Mouse (Mus musculus): ENCODE measurements around the gene Pgbd5.
A peak's percentile ranks its signal among the peaks of the same experiment; 100 is the strongest.

Gene Pgbd5

DNA sequence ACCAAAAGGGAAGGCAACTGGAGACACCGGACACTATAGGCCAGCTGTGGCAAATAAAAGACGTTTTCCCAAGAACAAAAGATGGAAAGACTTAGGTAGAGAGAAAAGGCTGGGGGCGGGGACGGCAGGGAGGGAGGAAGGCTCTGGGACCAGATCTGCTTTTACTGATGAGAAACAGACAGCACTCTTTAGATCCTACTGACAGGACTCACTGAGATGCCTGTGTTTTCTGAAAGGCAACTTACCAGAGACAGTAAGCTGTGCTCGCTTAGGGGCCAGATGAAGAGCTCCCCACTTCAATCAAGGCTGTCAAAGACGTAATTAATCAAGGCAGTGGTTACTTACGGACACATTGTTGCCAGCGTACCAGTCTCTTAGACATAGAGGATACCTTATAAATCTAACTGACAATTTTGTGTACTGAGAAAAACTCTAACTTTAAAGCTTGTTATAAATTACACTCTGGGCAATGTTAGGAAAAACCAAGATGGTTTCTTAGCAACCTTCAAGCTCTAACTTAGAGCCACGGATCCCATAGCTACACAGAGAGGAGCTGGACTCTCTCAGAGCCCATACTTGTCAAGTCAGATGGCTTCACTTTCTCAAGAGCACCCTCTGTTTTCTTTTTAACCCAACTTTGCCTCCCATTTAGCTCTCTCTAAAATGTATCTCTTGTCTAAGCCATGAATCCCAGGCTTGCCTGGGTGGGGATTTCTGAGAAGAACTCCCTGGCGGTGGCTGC, 47.0 kb downstream of the Pgbd5 start:
- DNase-seq (ENCODE audit: low spot score) = peak; percentile 32

DNA sequence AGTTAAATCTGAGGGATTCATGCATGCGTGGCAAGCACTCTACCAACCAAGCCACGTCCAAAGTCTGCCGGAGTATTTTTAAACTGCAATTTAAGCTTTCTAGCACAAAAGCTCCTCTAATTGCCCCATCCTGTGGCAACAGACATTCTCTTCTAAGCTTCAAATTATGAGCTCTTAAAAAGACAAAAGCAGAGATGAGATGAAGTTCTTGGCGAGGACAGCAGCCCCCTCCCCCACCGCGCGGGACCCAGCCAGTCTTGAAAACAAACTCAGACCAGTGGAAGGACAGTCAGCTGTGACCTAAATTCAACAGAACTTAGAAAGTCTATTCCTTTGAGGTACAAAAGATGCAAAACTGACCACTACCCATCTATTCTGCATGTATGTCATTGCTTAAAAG, 48.3 kb downstream of the Pgbd5 start:
- DNase-seq (ENCODE audit: low spot score) = no peak

DNA sequence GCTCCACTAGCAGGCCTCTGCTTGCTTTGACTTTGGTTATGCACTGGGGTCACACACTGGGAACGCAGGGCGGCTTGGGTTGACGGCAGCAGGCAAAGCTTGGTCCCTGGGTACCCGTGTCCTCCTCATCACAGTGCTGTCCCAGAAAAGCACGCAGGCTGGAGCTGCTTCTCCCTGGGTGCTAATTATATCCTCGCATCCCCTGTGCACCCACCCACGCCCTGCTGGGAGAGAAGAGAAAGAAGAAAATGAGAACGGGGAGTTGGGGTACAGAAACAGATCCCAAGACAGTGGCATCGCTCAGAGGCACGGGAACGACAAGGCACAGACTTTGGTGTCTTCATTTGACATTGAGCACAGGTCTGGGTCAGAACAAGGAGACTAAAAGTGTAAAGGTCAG, 50.0 kb downstream of the Pgbd5 start:
- no peak for DNase-seq (ENCODE audit: low spot score)

DNA sequence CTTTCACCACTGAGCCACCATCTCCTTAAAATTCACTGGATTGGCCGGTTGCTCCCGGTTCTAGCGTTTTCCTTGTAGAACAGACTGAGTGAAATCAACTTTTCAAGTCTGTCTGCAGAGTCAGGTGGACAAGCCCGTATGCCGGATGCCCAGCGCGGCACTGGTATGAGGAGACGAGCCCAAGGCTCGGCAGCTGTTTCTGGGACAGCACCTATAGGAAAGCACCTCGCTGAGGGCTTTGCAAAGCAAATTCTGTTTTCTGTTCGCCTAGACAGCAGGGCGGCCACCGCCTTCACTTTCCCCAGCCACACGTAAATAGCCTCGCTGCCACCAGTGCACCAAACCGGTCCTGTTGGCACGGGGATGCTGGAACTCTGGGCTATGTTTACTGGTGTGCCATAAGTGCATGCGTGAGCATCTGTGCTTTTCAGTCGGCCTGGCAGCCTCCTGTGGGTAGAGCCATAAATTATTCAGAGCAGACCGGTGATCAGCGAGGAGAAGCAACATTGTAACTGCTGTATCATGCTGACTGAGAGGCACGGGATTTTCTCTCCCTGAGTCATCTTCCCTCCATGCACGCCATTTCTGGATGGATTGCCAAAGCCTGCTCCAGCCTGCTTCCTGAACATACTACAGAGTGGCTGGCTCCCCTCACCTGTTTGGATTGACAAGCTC, 53.1 kb downstream of the Pgbd5 start:
- DNase-seq (ENCODE audit: low spot score) = peak; percentile 85

DNA sequence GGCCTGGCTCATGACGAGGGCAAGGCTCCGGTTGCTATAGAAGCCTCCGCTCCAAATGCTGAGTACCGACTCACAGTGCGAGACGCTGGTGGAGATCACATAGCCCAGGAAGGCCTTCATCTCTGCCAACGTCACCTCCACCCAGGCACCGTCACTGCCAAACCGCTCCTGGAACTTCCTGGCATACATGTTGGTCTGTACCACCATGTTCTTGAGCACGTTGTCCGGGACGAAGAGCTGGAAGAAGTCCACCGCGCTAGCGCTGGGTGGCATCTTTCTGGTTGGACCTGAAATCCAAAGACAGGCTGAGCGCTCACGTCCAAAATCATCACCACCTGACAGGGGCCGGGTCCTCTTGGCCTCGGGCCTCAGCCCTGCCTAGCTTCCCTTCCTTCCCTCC, 55.1 kb downstream of the Pgbd5 start:
- no peak for DNase-seq (ENCODE audit: low spot score)

DNA sequence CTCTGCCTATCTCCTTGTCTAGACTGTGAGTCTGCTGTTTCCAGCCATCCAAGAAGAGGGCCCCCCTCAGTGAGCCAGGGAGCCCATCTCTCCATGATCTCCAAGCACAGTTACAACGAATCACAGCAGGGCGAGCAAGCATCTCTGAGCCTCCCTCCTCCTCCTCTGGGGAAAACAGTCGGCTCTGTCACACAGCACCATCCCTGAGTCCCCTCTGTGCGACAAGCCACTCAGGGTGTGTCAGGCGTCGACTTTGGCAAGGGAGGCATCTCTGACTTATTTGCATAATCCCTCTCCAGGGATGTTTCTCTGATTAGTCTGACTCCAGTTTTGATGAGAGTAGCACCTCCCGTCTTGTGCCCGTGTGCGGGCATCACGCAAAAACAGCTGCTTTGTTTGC, 57.2 kb downstream of the Pgbd5 start:
- DNase-seq (ENCODE audit: low spot score) = no peak

DNA sequence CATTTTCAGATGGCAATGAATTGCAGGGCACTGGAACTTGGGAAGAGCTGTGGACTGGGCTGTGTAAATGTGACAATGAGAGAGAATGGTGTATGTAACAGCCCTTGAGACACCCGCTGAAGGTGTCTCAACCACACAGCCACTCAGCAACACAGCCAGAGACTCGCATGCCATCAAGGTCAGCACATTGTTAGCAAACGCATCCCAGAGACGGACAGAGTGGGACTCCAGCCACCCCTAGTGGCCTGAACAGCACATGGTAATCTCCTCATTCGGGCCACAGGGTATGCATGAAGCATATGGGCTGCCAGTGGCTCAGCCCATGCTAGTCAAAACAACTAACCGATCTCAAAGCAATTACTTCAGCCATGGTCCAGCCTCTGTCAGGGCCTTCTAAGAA, 60.2 kb downstream of the Pgbd5 start:
- no peak for DNase-seq (ENCODE audit: low spot score)

DNA sequence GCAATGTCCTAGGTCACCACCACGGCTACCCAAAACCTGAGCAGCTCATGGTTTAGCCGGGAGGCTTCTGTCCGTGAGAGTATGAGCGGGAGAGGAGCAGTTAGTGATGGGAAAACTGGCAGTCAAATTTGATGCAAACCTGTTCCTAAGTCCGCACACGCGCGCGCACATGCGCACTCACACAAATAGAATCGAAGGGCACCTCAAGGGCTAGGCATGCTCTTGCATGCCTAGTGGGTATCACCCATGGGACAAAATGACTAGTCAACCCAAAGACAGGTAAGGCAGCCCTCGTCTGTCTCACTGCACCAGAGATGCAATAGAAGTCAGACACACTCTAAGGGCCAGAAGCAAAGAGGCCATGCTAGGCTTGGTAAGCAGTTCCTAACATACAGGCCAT, 63.1 kb downstream of the Pgbd5 start:
- no peak for DNase-seq (ENCODE audit: low spot score)

DNA sequence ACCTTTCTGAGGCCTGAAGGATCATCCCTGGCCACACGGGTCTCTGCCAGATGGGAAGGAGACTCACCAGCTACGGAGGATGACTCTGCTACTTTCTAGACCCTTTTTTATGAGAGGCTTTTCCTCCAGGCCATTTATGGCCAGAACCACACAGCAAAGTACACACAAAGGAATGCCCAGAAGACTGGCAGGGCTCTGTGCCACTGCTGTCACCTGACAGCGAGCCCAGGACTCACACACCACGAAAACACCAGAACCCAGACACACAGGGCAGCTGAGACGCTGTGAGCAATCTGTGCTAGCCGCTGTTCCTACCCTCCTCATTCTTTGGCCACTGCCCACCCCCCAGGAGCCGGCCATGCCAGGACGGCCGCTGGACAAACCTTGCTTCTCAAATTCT, 63.7 kb downstream of the Pgbd5 start:
- DNase-seq (ENCODE audit: low spot score) = no peak

DNA sequence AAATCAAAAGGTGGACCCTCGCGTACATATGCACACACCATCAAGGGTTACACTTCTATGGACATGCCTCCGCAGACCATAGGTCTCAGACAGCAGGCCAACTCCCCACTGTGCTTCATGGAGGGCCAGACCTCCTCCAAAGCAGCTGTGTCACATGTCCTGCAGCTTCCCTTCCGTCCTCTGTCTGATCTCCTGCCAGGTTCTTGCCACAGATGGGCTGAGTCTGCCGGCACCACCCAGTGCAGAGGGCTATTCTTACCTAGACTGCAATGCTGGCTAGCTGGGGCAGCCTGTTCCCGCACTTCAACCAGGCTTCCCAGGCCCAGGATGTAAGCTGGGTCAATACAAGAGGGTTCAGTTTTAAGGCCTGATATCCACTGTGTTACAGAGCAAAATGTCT, 64.3 kb downstream of the Pgbd5 start:
- DNase-seq (ENCODE audit: low spot score) = no peak

DNA sequence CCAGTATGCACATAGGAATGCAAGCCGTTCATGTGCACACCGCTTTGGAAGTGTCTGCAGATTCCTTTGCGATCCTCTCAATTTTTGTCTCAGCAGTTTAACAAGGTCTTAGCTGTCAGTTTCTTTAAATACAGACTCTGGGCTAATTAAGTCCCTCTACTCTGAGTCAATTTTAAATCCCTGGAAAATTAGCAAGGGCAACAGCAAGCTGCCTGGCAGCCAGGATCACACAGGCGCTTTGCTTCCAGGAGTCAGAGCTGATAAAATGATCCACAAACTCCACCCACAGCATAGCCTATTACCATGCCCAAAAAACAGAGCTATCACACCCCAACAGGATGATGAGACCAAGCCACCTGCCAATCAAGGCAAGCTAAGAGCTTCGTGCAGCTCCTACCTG, 65.7 kb downstream of the Pgbd5 start:
- DNase-seq (ENCODE audit: low spot score) = peak; percentile 83

DNA sequence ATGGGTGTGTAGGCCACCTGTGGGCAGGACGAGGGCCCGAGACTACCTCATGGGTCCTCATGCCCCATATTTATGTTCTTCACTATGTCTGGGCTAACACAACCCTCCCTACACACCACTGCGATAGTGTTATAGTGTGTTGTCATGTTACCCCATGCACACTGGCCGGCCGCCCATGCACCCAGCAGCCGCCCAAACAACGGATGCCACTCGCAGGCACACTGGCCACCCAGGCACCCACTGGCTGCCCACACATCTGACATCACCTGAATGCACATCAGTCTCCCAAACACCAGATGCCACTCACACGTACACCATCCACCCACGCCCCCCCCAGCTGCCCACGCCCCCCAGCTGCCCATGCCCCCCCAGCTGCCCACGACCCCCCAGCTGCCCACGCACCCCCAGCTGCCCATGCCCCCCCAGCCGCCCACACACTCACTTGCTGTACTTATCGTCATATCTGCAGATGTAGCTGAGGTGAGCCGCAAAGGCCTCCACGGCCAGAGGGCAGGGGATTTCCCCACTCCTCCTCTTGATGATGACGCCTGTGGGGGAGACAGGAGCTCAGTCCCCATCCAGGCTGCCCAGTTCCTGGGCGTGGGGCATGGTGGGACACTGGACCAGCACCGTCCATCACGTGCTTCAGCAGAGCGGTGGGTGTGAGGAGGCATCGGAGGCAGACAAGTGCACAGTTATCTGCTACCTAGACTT, 67.9 kb downstream of the Pgbd5 start:
- no peak for DNase-seq (ENCODE audit: low spot score)

DNA sequence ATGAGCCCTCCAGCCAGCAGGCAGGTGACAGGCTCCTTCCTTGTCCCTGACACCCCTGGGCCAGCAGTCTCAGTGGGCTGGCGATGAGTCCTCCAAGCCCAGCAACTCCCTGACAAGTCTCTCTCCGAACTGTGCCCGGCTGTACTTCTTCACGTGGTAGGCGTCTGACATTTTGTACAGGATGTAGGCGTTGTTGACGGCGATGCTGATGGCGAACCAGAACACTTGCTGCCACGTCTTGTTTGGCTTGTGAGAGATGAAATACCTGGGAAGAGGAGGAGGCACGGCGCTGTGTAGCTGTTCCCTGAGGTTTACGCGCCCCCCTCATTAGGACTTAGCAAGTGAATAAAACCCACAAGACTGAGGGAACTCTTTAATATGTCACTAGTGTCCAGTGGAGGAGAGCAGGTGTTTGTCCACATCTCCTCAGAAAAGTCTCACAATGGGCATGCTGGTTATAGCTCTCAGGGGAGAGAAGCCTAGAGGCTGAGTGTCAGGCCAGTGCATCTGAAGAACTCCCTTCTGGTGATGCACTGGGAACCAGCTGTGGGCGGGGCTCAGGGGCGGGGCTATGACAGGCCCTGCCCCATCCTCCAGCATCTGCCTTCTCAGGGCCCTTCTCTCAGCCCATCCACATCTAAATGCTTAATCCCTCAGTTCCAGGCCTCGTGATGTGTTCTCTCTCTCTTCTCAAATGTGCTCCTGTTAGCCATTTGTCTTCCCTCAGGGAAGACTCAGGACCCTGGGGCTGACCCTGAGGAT, 68.9 kb downstream of the Pgbd5 start:
- DNase-seq (ENCODE audit: low spot score) = peak; percentile 36

DNA sequence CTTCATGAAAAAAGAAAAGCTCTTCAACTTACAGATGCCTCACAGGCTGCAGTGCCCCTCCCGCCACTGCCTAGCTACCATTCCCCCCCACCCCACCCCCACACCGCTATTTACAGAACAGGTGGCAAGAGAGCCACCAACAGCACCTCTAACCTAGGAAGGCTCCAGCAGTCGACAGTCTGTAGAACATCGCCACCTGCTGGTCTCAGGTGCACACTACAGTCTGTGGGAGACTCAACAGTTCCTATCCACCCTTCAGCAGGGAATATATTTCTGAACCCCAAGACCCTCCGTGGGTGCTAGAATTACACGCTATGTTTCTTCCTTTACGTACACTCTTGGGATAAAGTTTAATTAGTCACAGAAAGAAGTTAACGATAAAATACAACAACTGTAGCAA, 71.2 kb downstream of the Pgbd5 start:
- DNase-seq (ENCODE audit: low spot score) = peak; percentile 84

DNA sequence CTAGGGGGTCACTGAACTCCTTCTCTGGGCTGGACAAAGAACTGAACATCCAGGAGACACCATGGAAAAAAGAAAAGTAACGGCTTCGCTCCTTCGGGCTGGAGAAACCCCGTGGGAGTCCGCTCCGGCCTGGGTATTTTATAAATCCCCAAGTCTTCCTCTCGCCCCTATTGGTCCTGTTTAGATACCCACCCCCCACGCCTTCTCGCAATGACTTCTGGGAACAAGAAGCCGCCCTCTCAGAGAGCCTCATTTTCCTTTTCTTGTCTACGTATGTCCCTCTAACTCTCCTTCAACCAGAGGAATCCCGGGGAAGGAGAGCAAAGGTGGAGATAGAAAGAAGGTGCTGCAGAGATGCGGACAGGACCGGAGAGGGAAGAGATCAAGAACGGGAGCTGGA, 76.1 kb downstream of the Pgbd5 start:
- no peak for DNase-seq (ENCODE audit: low spot score)

DNA sequence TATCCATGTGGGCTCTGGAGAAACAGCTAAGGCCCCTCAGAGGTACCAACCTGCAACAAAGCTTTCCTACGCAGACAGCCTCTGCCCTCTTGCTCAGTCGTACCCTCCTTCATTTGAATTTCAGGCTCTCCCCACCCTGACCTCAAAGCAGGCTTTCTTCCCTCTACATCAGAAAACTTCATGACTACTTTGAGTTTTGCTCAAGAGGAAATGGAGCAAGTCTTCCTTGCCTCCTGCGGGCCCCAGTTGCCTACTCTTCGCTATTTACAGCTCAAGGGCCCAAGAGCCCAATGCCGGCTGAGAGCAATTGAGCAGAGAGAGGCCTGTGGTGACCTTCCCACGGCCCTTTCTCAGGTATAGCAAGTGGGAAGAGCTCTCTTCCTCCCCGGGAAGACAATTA, 76.9 kb downstream of the Pgbd5 start:
- DNase-seq (ENCODE audit: low spot score) = no peak

DNA sequence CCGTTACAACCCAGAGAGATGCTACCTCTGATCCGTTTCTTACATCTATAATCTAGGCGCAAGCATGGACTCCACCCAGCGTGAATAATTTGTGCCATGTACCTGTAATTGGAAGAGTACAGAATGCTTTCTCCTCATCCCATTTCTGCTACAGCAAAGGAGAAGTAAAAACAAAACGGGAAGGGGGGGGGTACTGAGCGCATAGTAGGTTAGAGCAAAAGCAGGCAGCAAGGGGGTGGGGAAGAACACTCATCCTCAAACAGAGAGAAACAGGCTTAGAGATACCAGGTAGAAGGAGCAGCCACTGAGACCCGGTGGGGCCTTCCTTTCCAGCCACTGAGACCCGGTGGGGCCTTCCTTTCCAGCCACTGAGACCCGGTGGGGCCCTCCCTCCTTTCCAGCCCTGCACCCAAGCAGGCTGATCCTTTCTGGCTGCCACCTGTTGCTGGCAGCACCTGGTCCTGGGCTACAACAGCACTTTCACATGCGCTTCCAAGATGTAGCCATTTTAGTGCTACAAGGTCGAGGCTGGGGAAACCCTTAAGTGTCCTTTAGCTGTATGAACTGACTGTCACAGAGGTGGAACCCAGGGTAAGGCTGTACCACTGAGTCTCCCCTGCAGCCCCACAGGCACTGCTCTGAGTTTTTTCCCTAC, 77.6 kb downstream of the Pgbd5 start:
- no peak for DNase-seq (ENCODE audit: low spot score)

DNA sequence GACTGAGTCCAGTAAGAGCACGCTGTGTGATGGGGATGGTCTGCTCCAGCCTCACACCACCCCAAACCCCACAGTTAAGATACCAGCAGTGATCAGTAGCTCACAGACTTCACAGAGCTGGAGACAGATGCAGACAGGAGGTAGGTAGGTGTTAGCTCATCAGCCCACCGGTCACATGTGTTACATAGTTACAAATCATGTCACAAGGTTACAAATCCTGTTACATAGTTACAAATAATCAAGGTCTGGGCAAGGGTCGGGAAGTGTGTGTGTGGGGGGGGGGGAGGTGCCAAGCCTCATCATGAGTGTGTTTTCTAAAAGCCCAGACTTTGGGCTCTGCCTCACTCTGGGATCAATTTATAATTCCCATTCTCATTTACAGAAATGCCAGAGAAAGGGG, 78.5 kb downstream of the Pgbd5 start:
- DNase-seq (ENCODE audit: low spot score) = no peak

DNA sequence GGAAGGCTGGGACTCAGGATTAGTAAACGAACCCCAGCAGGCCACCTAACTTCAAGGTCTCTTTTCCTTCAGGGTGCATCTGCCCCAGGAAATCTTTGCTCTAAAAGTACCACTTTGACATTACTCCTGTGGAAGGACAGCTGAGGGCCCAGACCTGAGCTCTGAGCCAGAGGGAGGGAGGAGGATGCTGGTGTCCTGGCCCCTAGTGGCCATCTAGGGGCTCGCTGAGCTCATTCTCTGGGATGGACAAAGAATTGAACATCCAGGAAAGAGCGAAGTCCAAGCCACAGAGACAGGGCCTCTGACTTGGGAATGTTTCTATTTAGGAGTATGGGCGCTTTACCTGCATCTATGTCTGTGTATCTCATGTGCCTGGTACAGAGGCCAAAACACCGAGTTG, 87.8 kb downstream of the Pgbd5 start:
- DNase-seq (ENCODE audit: low spot score) = peak; percentile 34

DNA sequence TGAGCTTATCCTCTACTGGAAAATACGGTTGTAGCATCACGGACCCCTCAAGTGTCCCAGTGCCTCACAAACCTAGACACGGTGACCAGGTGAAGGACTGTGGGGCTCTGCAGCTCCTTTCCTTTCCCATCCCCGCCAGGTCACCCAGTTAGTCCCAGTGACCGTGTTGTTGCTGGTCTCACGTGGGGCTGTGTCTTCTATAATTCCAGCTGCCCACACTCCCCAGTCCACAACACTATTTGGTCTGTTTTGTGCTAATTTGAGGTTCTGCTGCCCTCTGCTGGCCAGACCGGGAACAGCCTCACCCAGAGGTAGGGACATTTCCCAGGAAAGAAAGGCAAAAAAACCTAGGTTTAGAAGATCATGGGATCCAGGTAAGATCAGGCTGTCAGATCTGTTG, 89.8 kb downstream of the Pgbd5 start:
- peak; percentile 86 for DNase-seq (ENCODE audit: low spot score)

DNA sequence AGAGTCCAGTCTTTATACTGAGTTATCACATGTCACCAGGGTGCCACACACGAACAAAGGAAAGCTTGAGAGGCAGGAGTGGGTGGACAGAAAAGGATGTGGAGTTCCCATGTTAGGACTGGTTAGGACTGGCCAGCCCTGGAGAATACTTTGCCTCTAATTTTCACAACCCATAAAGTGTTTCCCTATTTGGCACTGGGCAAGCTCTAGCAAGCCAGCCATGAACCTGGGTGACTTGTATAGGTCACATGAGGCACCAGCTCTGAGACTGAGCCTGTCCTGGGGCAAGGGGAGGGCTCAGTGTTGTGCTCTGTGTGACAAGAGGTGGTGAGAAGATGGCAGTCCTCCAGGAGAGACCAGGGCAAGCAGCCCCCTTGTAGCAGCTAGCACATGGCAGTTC, 91.4 kb downstream of the Pgbd5 start:
- DNase-seq (ENCODE audit: low spot score) = no peak
